Mouse (Mus musculus) embryo, embryonic 10.5 days (tissue): ENCODE data around the gene Arhgap15.

Source experiments
- DNase-seq: peaks from one replicate; pipeline ENCODE4 v3.0.0-alpha.2; 2015; ENCODE audit warnings: low spot score

Arhgap15 gene

GRCm38 (mm10) chr2:44029865-44030264, 281.2 kb downstream of the Arhgap15 start:
- no peak for DNase-seq

- DNase-seq = no peak
Observed at GRCm38 (mm10) chr2:44039522-44040203, 291.0 kb downstream of the Arhgap15 start.

- peak; percentile 12 for DNase-seq
Observed at GRCm38 (mm10) chr2:44044088-44044487, 295.5 kb downstream of the Arhgap15 start.

- no peak for DNase-seq
Observed at GRCm38 (mm10) chr2:44044634-44045033, 296.0 kb downstream of the Arhgap15 start.

GRCm38 (mm10) chr2:44045231-44045630, 296.6 kb downstream of the Arhgap15 start:
- no peak for DNase-seq

GRCm38 (mm10) chr2:44060306-44060705, 311.7 kb downstream of the Arhgap15 start:
- DNase-seq = no peak

GRCm38 (mm10) chr2:44060716-44061115, 312.1 kb downstream of the Arhgap15 start:
- DNase-seq = peak; percentile 19

GRCm38 (mm10) chr2:44065067-44065466, 316.4 kb downstream of the Arhgap15 start:
- DNase-seq = no peak

GRCm38 (mm10) chr2:44068151-44068840, 319.7 kb downstream of the Arhgap15 start:
- DNase-seq = no peak

- no peak for DNase-seq
Observed at GRCm38 (mm10) chr2:44068906-44069305, 320.3 kb downstream of the Arhgap15 start.

GRCm38 (mm10) chr2:44076570-44076969, 327.9 kb downstream of the Arhgap15 start:
- DNase-seq = no peak

- DNase-seq = no peak
Observed at GRCm38 (mm10) chr2:44080530-44080929, 331.9 kb downstream of the Arhgap15 start.

- DNase-seq = no peak
Observed at GRCm38 (mm10) chr2:44081241-44081640, 332.6 kb downstream of the Arhgap15 start.

GRCm38 (mm10) chr2:44084471-44084870, 335.8 kb downstream of the Arhgap15 start:
- no peak for DNase-seq

- DNase-seq = peak; percentile 28
Observed at GRCm38 (mm10) chr2:44086403-44087056, 337.9 kb downstream of the Arhgap15 start.

GRCm38 (mm10) chr2:44098552-44098951, 349.9 kb downstream of the Arhgap15 start:
- DNase-seq = no peak

- DNase-seq = no peak
Observed at GRCm38 (mm10) chr2:44102351-44102750, 353.7 kb downstream of the Arhgap15 start.

- DNase-seq = no peak
Observed at GRCm38 (mm10) chr2:44103321-44103720, 354.7 kb downstream of the Arhgap15 start.

GRCm38 (mm10) chr2:44103742-44104141, 355.1 kb downstream of the Arhgap15 start:
- no peak for DNase-seq

- peak; percentile 58 for DNase-seq
Observed at GRCm38 (mm10) chr2:44104282-44105197, 355.9 kb downstream of the Arhgap15 start.

- no peak for DNase-seq
Observed at GRCm38 (mm10) chr2:44105198-44105555, 356.6 kb downstream of the Arhgap15 start.

- DNase-seq = no peak
Observed at GRCm38 (mm10) chr2:44106359-44106758, 357.7 kb downstream of the Arhgap15 start.
